11 mouse cellular contexts compared by ENCODE assay signal in the genomic region with DNA sequence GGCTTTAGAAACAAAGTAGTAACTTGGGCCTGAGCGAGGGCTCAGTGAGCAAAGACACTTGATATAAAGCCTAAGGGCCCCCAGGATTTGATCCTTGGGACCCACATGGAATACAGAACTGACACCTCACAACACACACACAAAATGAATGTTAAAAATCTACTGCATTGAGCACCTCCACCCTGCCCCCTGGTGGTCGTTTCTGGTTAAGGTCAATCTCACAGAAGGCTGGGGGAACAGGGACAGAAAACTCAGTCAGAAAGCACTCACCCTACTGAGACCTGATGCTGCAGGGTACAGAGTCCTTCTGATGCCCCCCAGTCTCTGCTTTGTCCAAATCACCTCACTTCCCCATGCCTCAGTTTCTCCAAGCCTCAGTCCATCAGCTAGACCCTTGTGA. TPM values are rescaled to one million over a fixed set of nuclear protein-coding genes. Genes with fewer than 3 reads are reported as not detected.
DNase-seq lines count a peak whose midpoint lies in the region; ATAC-seq and TF ChIP-seq lines count a peak whose summit lies in the region.
"Had no signal": no experiment of that assay in that cellular context is flagged by ENCODE, and none has a peak within 500 bp of the region (broad histone marks: within the 10 kb centered on the region; RNA-seq: fewer than 3 reads in every experiment).

No protein-coding gene starts in this region.

- no peaks in the 10 kb centered on the region for H3K9me3 ChIP-seq in kidney, postnatal 0 days (replicated peaks; ENCODE audit: low read length)
- H3K9me3 ChIP-seq in kidney, embryonic 14.5 days (ENCODE audit: control insufficient read depth, low read length): no peaks in the 10 kb centered on the region
- H3K9me3 ChIP-seq: embryonic facial prominence, embryonic 13.5 days had no signal

- no peak overlapping the region for H3K4me3 ChIP-seq in kidney, postnatal 0 days (replicated peaks; ENCODE audit: low read depth, low read length)
- no peak overlapping the region for H3K4me3 ChIP-seq in kidney, embryonic 14.5 days (ENCODE audit: low read length)
- H3K4me3 ChIP-seq: embryonic facial prominence, embryonic 13.5 days; myocyte had no signal

- H3K4me1 ChIP-seq in kidney, postnatal 0 days (replicated peaks; ENCODE audit: insufficient read depth, low read length): no peaks in the 10 kb centered on the region
- peaks cover 16% of the 10 kb centered on the region for H3K4me1 ChIP-seq in kidney, embryonic 14.5 days (ENCODE audit: control insufficient read depth, insufficient read depth, low read length)

- 43% methylated on average over 2 of the region's 2 CpGs for WGBS in kidney, postnatal 0 days
- 42% methylated on average over 2 of the region's 2 CpGs for WGBS in kidney, embryonic 14.5 days

- H3K36me3 ChIP-seq in kidney, postnatal 0 days (ENCODE audit: insufficient read depth, low read length): no peaks in the 10 kb centered on the region
- H3K36me3 ChIP-seq in kidney, embryonic 14.5 days (ENCODE audit: control insufficient read depth, insufficient read depth, low read length): no peaks in the 10 kb centered on the region
- H3K36me3 ChIP-seq: embryonic facial prominence, embryonic 13.5 days had no signal

- DNase-seq in adrenal gland, postnatal 10 days: peak; percentile 77
- DNase-seq in adrenal gland, adult 8-10 months: no peak
- peak; percentile 66 for DNase-seq in kidney, postnatal 0 days (ENCODE audit: low spot score)
- DNase-seq in thymus, postnatal 0 days (ENCODE audit: low spot score): peak; percentile 62
- no peak for DNase-seq in thymus, adult 18-20 months
- DNase-seq in retina, embryonic 14.5 days (ENCODE audit: low spot score): peak; percentile 72
- no peak for DNase-seq in urinary bladder, adult 2 months (ENCODE audit: low spot score)

- TF ChIP-seq CTCF in kidney, postnatal 0 days (IDR thresholded peaks at IDR 0.05; ENCODE audit: low read depth): peak; percentile 76

- no peak overlapping the region for H3K9ac ChIP-seq in kidney, postnatal 0 days (ENCODE audit: low read depth, low read length)
- no peak overlapping the region for H3K9ac ChIP-seq in kidney, embryonic 14.5 days (ENCODE audit: low read depth, low read length)
- H3K9ac ChIP-seq: embryonic facial prominence, embryonic 13.5 days had no signal

- no peak overlapping the region for H3K4me2 ChIP-seq in kidney, postnatal 0 days (ENCODE audit: low read length)
- H3K4me2 ChIP-seq in kidney, embryonic 14.5 days (replicated peaks; ENCODE audit: low read depth, low read length): no peak overlapping the region
- H3K4me2 ChIP-seq: embryonic facial prominence, embryonic 13.5 days had no signal

- no peak overlapping the region for H3K27ac ChIP-seq in kidney, postnatal 0 days
- H3K27ac ChIP-seq in kidney, embryonic 14.5 days (ENCODE audit: low read depth, low read length): no peak overlapping the region
- H3K27ac ChIP-seq: embryonic facial prominence, embryonic 13.5 days had no signal

- no peak for ATAC-seq in kidney, postnatal 0 days (replicated peaks; ENCODE audit: low FRiP score, low read depth)
- no peak for ATAC-seq in kidney, embryonic 14.5 days (ENCODE audit: low FRiP score, low TSS enrichment)

- no peaks in the 10 kb centered on the region for H3K27me3 ChIP-seq in kidney, postnatal 0 days (ENCODE audit: insufficient read depth, low read length)
- H3K27me3 ChIP-seq in kidney, embryonic 14.5 days (ENCODE audit: control insufficient read depth, insufficient read depth, low read length): no peaks in the 10 kb centered on the region
- H3K27me3 ChIP-seq: embryonic facial prominence, embryonic 13.5 days had no signal

RNA-seq across cellular contexts. Expression of gene 2900026A02Rik, which starts 53.3 kb away (rescaled TPM):
- 10 to 100 TPM; 23.0 to 23.1 TPM for total RNA-seq in adrenal gland, postnatal 10 days (2021)
- 10 to 100 TPM; 13.5 to 20.0 (median 15.7) TPM for total RNA-seq in adrenal gland, adult 8-10 months (2022)
- polyA plus RNA-seq in kidney, postnatal 0 days (2015; fragmentation: Nextera tagmentation; extraction: Ambion mirVana): 4.8 and 5.0 TPM in 2 replicates
- 3.9 and 5.4 TPM in 2 replicates for polyA plus RNA-seq in kidney, embryonic 14.5 days (2014; fragmentation: Nextera tagmentation; extraction: Ambion mirVana)
- 3.8 and 3.9 TPM in 2 replicates for polyA plus RNA-seq in thymus, postnatal 0 days (2015; fragmentation: Nextera tagmentation; extraction: Ambion mirVana)
- 18.1 and 24.9 TPM in 2 replicates for polyA plus RNA-seq in urinary bladder, adult 2 months (2012; rRNA removed)

RNA-seq across cellular contexts. Expression of gene Tmem211, which starts 59.0 kb away (rescaled TPM):
- not detected for total RNA-seq in adrenal gland, postnatal 10 days (2021)
- not detected for total RNA-seq in adrenal gland, adult 8-10 months (2022)
- 0.12 and 0.22 TPM in 2 replicates for polyA plus RNA-seq in kidney, postnatal 0 days (2015; fragmentation: Nextera tagmentation; extraction: Ambion mirVana)
- 0.15 and 0.31 TPM in 2 replicates for polyA plus RNA-seq in kidney, embryonic 14.5 days (2014; fragmentation: Nextera tagmentation; extraction: Ambion mirVana)
- polyA plus RNA-seq in thymus, postnatal 0 days (2015; fragmentation: Nextera tagmentation; extraction: Ambion mirVana): 0.09 TPM in 1 of 2 replicates, not detected in the other
- polyA plus RNA-seq in urinary bladder, adult 2 months (2012; rRNA removed): 0.06 TPM in 1 of 2 replicates, not detected in the other
- polyA plus RNA-seq: embryonic facial prominence, embryonic 13.5 days; large intestine, adult 2 months; myocyte had no signal

Comparison
In these comparisons a context has a peak if more than half of its experiments do, and no peak if none do; other contexts are left out.
1. DNase-seq: peak in adrenal gland, postnatal 10 days (single experiment), kidney, postnatal 0 days (single experiment), thymus, postnatal 0 days (single experiment) and retina, embryonic 14.5 days (single experiment); none in adrenal gland, adult 8-10 months (single experiment), thymus, adult 18-20 months (0 of 2) and urinary bladder, adult 2 months (single experiment).